Mouse (Mus musculus): ENCODE measurements at regions not wholly inside any gene's neighbourhood (a gene's known extent, or its start where the extent isn't known, plus 50 kb on each side); places are given as distances from the start of the nearest gene placed in this dataset.

GRCm38 (mm10) chr4:55718438-55718837, 186.2 kb upstream of the Klf4 start:
- Histone ChIP-seq H3K27me3 (ENCODE audit: insufficient read depth, low read length) (no peaks in the 10 kb centered on the region), H3K9me3 (ENCODE audit: low read length) (no peaks in the 10 kb centered on the region), H3K4me3 (replicated peaks; ENCODE audit: low read length) (no peak overlapping the region), H3K36me3 (ENCODE audit: insufficient read depth, low read length) (no peaks in the 10 kb centered on the region), H3K4me1 (replicated peaks; ENCODE audit: low read depth, low read length) (0 out of 2 replicates have a peak, but pooled peaks cover 5% of the 10 kb centered on the region)
- TF ChIP-seq NANOG (IDR thresholded peaks at IDR 0.05; ENCODE audit: borderline replicate concordance, low read length) (no peak), CTCF (conservative IDR thresholded peaks at IDR 0.05; ENCODE audit: low read length) (no peak), POU5F1 (IDR thresholded peaks at IDR 0.05; ENCODE audit: borderline replicate concordance, low read length) (no peak)

- Histone ChIP-seq H3K9me3 (ENCODE audit: low read length) (no peaks in the 10 kb centered on the region), H3K27me3 (ENCODE audit: insufficient read depth, low read length) (0 out of 2 replicates have a peak, but pooled peaks cover 2% of the 10 kb centered on the region), H3K4me1 (replicated peaks; ENCODE audit: low read depth, low read length) (no peaks in the 10 kb centered on the region), H3K36me3 (ENCODE audit: insufficient read depth, low read length) (no peaks in the 10 kb centered on the region), H3K4me3 (replicated peaks; ENCODE audit: low read length) (no peak overlapping the region)
- TF ChIP-seq CTCF (conservative IDR thresholded peaks at IDR 0.05; ENCODE audit: low read length) (no peak), POU5F1 (IDR thresholded peaks at IDR 0.05; ENCODE audit: borderline replicate concordance, low read length) (no peak), NANOG (IDR thresholded peaks at IDR 0.05; ENCODE audit: borderline replicate concordance, low read length) (no peak)
Measured at GRCm38 (mm10) chr4:55716161-55716651, 183.9 kb upstream of the Klf4 start.

- no peak for TF ChIP-seq CTCF (conservative IDR thresholded peaks at IDR 0.05; ENCODE audit: low read length)
- TF ChIP-seq POU5F1 (IDR thresholded peaks at IDR 0.05; ENCODE audit: borderline replicate concordance, low read length), result no peak
- no peak for TF ChIP-seq NANOG (IDR thresholded peaks at IDR 0.05; ENCODE audit: borderline replicate concordance, low read length)
- 0 out of 2 replicates have a peak, but pooled peaks cover 2% of the 10 kb centered on the region for H3K27me3 ChIP-seq (ENCODE audit: insufficient read depth, low read length)
- H3K36me3 ChIP-seq (ENCODE audit: insufficient read depth, low read length), result no peaks in the 10 kb centered on the region
- no peaks in the 10 kb centered on the region for H3K4me1 ChIP-seq (replicated peaks; ENCODE audit: low read depth, low read length)
- H3K9me3 ChIP-seq (ENCODE audit: low read length), result no peaks in the 10 kb centered on the region
- no peak overlapping the region for H3K4me3 ChIP-seq (replicated peaks; ENCODE audit: low read length)
Measured at GRCm38 (mm10) chr4:55711500-55712341, 179.5 kb upstream of the Klf4 start.

- no peak overlapping the region for H3K4me3 ChIP-seq (replicated peaks; ENCODE audit: low read length)
- H3K27me3 ChIP-seq (ENCODE audit: insufficient read depth, low read length), result 0 out of 2 replicates have a peak, but pooled peaks cover 2% of the 10 kb centered on the region
- H3K9me3 ChIP-seq (ENCODE audit: low read length), result no peaks in the 10 kb centered on the region
- TF ChIP-seq NANOG (IDR thresholded peaks at IDR 0.05; ENCODE audit: borderline replicate concordance, low read length) (no peak), POU5F1 (IDR thresholded peaks at IDR 0.05; ENCODE audit: borderline replicate concordance, low read length) (no peak), CTCF (conservative IDR thresholded peaks at IDR 0.05; ENCODE audit: low read length) (no peak)
- H3K4me1 ChIP-seq (replicated peaks; ENCODE audit: low read depth, low read length), result no peaks in the 10 kb centered on the region
- no peaks in the 10 kb centered on the region for H3K36me3 ChIP-seq (ENCODE audit: insufficient read depth, low read length)
Measured at GRCm38 (mm10) chr4:55710476-55710875, 178.2 kb upstream of the Klf4 start.

- no peak overlapping the region for H3K4me3 ChIP-seq (replicated peaks; ENCODE audit: low read length)
- no peaks in the 10 kb centered on the region for H3K36me3 ChIP-seq (ENCODE audit: insufficient read depth, low read length)
- H3K4me1 ChIP-seq (replicated peaks; ENCODE audit: low read depth, low read length), result no peaks in the 10 kb centered on the region
- H3K27me3 ChIP-seq (ENCODE audit: insufficient read depth, low read length), result 0 out of 2 replicates have a peak, but pooled peaks cover 2% of the 10 kb centered on the region
- TF ChIP-seq NANOG (IDR thresholded peaks at IDR 0.05; ENCODE audit: borderline replicate concordance, low read length) (no peak), POU5F1 (IDR thresholded peaks at IDR 0.05; ENCODE audit: borderline replicate concordance, low read length) (no peak), CTCF (conservative IDR thresholded peaks at IDR 0.05; ENCODE audit: low read length) (no peak)
- no peaks in the 10 kb centered on the region for H3K9me3 ChIP-seq (ENCODE audit: low read length)
Measured at GRCm38 (mm10) chr4:55708808-55709207, 176.5 kb upstream of the Klf4 start.

GRCm38 (mm10) chr4:55707916-55708315, 175.7 kb upstream of the Klf4 start:
- no peaks in the 10 kb centered on the region for H3K36me3 ChIP-seq (ENCODE audit: insufficient read depth, low read length)
- no peak for TF ChIP-seq NANOG (IDR thresholded peaks at IDR 0.05; ENCODE audit: borderline replicate concordance, low read length)
- TF ChIP-seq POU5F1 (IDR thresholded peaks at IDR 0.05; ENCODE audit: borderline replicate concordance, low read length), result no peak
- TF ChIP-seq CTCF (conservative IDR thresholded peaks at IDR 0.05; ENCODE audit: low read length), result no peak
- no peaks in the 10 kb centered on the region for H3K9me3 ChIP-seq (ENCODE audit: low read length)
- H3K27me3 ChIP-seq (ENCODE audit: insufficient read depth, low read length), result 0 out of 2 replicates have a peak, but pooled peaks cover 2% of the 10 kb centered on the region
- no peaks in the 10 kb centered on the region for H3K4me1 ChIP-seq (replicated peaks; ENCODE audit: low read depth, low read length)
- no peak overlapping the region for H3K4me3 ChIP-seq (replicated peaks; ENCODE audit: low read length)

- H3K27me3 ChIP-seq (ENCODE audit: insufficient read depth, low read length), result no peaks in the 10 kb centered on the region
- no peaks in the 10 kb centered on the region for H3K36me3 ChIP-seq (ENCODE audit: insufficient read depth, low read length)
- H3K4me3 ChIP-seq (replicated peaks; ENCODE audit: low read length), result no peak overlapping the region
- TF ChIP-seq POU5F1 (IDR thresholded peaks at IDR 0.05; ENCODE audit: borderline replicate concordance, low read length), result no peak
- TF ChIP-seq NANOG (IDR thresholded peaks at IDR 0.05; ENCODE audit: borderline replicate concordance, low read length), result no peak
- no peak for TF ChIP-seq CTCF (conservative IDR thresholded peaks at IDR 0.05; ENCODE audit: low read length)
- H3K4me1 ChIP-seq (replicated peaks; ENCODE audit: low read depth, low read length), result peaks cover under 1% of the 10 kb centered on the region; the same call in 1 of the 2 replicates
- no peaks in the 10 kb centered on the region for H3K9me3 ChIP-seq (ENCODE audit: low read length)
Measured at GRCm38 (mm10) chr4:55704921-55705320, 172.7 kb upstream of the Klf4 start.

- Histone ChIP-seq H3K4me1 (replicated peaks; ENCODE audit: low read depth, low read length) (peaks cover 9% of the 10 kb centered on the region), H3K4me3 (replicated peaks; ENCODE audit: low read length) (no peak overlapping the region), H3K9me3 (ENCODE audit: low read length) (no peaks in the 10 kb centered on the region), H3K36me3 (ENCODE audit: insufficient read depth, low read length) (no peaks in the 10 kb centered on the region), H3K27me3 (ENCODE audit: insufficient read depth, low read length) (no peaks in the 10 kb centered on the region)
- TF ChIP-seq CTCF (conservative IDR thresholded peaks at IDR 0.05; ENCODE audit: low read length) (no peak), POU5F1 (IDR thresholded peaks at IDR 0.05; ENCODE audit: borderline replicate concordance, low read length) (no peak), NANOG (IDR thresholded peaks at IDR 0.05; ENCODE audit: borderline replicate concordance, low read length) (no peak)
Measured at GRCm38 (mm10) chr4:55703346-55703916, 171.2 kb upstream of the Klf4 start.

All from E14TG2a.4 (cell line).